Mouse (Mus musculus) naive thymus-derived CD4-positive, alpha-beta T cell, adult 2 months (primary cell): Measurements from ENCODE around the gene Snx32.
A peak's percentile ranks its signal among the peaks of the same experiment; 100 is the strongest.

ENCODE experiments used
- DNase-seq: peaks from one replicate; pipeline ENCODE4 v3.0.0-alpha.2; 2011; ENCODE audit warnings: low read depth

Gene Snx32

GRCm38 (mm10) chr19:5457746-5458442, 52.4 kb downstream of the Snx32 start, which contains the start of gene Ccdc85b:
Gene Ccdc85b (minus strand): TSS chr19:5457894.
- DNase-seq: no peak

GRCm38 (mm10) chr19:5456922-5457745, 53.2 kb downstream of the Snx32 start:
- DNase-seq: peak; percentile 94

- DNase-seq: no peak
These were observed 54.0 kb downstream of the Snx32 start for GRCm38 (mm10) chr19:5456241-5456921.

GRCm38 (mm10) chr19:5455568-5455967, 54.8 kb downstream of the Snx32 start:
- no peak for DNase-seq

- no peak for DNase-seq
These were observed 55.3 kb downstream of the Snx32 start for GRCm38 (mm10) chr19:5455037-5455436.

- no peak for DNase-seq
These were observed 58.6 kb downstream of the Snx32 start for GRCm38 (mm10) chr19:5451766-5452165.

DNA sequence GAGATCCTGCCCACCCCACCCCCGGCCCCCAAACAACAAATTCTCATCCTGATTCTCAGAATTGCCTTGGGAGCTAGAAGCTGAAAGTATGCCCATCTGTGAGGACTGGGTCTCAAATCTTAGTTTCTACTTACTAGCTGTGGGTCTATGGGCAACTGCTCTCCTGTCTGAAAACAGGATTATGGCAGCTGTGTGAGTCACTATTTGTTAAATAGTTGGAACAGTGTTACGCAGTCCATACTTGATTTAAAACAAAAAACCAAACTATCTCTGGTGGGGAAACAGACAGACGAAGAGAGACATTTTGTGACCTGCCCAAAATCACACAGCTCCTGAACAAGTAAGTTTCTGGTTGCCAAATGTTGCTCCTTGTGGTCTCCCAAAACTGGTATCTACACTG, 60.7 kb downstream of the Snx32 start:
- no peak for DNase-seq

DNA sequence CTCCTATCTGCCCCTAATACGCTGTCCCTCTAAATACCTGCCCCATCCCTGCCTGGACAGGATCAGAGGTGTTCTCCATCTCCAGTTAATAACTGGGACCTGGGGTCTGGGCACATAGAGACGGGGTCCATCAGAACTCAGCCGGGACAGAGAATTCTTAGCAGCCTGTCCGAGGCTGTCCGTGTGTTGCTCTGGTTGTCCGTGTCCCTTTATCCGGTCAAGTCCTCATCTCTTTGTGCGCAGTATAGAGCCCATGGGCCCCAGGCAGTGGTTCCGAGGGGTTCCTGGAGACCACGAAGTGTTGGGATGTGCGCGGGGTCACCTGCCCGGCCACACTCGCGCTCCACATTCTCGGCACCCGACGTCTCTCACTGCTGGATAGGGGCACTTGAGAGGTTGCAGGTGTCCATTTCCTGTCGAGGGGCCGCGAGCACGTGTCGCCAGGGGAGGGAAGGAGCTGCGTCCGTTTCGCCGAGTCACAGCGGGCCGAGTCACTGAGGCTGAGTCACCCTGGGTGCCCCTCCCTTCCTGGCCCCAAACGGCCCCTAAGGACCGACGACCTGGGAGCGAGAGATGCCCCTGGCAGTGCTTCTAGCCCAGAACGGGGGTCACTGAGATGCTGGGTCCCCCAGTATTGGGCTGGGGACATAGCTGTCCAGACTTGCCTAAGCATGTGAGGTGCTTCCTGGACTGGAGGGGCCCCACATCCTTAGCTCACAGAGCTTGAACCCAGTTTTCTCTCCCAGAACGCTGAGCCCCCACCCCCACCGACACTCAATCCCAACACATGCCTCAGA, 61.8 kb downstream of the Snx32 start:
- DNase-seq: peak; percentile 47

GRCm38 (mm10) chr19:5447515-5448353, 62.6 kb downstream of the Snx32 start, which contains the start of gene Fosl1:
Gene Fosl1 (plus strand): TSS chr19:5447547.
- peak; percentile 92 for DNase-seq

GRCm38 (mm10) chr19:5445747-5446146, 64.6 kb downstream of the Snx32 start:
- no peak for DNase-seq

DNA sequence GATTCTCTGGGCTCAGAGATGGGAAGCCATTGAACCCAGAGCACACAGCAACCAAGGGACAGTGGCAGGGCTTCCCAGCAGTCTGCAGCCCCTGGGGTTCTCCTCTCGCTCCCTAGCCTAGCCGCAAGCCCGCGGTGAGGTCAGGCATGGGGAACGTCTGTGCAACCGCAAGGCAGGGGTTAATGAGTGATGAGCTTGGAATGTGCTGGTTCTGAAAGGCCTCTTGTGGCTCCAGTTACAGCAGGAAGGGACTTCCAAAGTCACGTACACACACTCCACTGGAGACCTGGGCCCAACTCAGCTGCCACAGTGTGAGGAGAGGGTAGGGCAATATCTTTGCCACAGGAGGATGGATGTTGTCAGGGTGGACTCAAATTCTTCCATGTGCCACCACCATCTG, 65.4 kb downstream of the Snx32 start:
- no peak for DNase-seq

- DNase-seq: no peak
These were observed 65.9 kb downstream of the Snx32 start for GRCm38 (mm10) chr19:5444371-5444908.
